Mouse (Mus musculus) frontal cortex, postnatal 10 days (tissue): ENCODE data around the gene Tnfrsf12a.

Source experiments
- DNase-seq, 2 experiments: peaks; one replicate each; pipeline ENCODE4 v3.0.0; 2022; ENCODE audit warnings: low spot score in 2 of 2, mixed read lengths in 1 of 2

Tnfrsf12a gene

DNA sequence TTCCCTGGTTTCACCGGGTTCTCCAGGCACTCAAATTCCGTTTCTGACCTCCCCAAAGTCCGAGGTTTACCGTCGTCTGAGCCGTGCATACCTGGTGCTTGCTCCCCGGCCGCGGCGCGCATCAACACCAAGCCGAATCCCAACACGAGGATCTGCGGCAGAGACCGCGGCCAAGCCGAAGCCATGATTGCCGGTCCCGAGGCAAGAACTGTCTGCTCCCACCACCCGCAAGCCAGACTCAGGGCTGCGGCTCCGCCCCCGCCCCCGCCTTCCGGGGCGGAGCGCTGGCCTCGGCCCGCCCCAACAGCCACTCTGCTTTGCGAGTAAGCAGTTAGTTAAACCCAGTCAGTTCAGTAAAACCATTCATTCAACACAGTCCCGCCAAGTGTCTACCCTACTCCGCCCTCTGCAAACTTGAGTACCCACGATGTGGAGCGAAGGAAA, at the start of gene Tnfrsf12a:
Gene Tnfrsf12a, minus strand, starts transcription at position 233 of the 444 bp plus-strand sequence.
- peak; percentile 65 to 76 for DNase-seq

GRCm38 (mm10) chr17:23726758-23727142, 49.5 kb upstream of the Tnfrsf12a start:
- peak; percentile 70 to 75 for DNase-seq

- peak; percentile 89 to 94 for DNase-seq
Measured at GRCm38 (mm10) chr17:23725999-23726757, 48.9 kb upstream of the Tnfrsf12a start, which contains the start of gene Pkmyt1. TSS of gene Pkmyt1 (plus strand) at chr17:23726336.

- no peak for DNase-seq
Measured at GRCm38 (mm10) chr17:23725477-23725876, 48.2 kb upstream of the Tnfrsf12a start.

DNA sequence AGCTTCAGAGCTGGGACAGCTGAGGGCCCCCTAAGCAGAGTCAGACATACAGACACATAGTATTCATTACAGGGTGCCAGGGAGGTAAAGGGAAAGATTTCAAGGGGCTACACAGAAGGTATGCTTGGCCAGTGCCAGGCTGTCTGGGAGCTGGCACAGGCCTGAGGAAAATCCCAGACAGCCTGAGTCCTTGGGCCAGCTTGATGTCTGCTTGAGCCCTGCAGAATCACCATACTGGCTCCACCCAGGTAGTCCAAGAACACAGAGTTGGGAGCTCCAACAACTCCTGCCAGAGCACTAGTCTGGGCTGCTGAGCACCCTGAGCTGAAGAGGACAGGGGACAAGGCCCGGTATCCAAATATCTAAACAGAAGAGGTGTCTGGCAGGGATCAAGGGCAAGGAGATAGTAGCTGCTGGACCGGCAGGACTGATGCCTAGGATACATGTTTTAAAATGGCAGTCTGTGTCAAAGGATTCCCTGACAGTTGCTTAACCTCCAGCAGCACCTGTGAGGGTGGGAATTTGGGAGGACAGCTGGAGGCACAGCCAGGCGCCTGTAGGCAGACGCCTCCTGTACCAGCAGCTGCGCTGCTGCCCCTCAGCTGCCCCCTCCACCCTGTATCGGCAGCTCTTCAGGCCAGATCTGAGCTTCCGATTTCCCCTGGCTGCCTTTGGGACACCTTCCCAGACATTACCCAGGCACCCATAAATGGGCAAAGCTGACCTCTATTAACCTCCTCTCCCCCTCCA, 45.3 kb upstream of the Tnfrsf12a start, which contains the start of gene 1520401A03Rik:
Gene 1520401A03Rik, minus strand, starts transcription at position 408 of the 750 bp plus-strand sequence.
- DNase-seq = no peak

- no peak for DNase-seq
Measured at GRCm38 (mm10) chr17:23721886-23722285, 44.6 kb upstream of the Tnfrsf12a start.

GRCm38 (mm10) chr17:23719455-23719854, 42.2 kb upstream of the Tnfrsf12a start:
- no peak for DNase-seq

GRCm38 (mm10) chr17:23717003-23717402, 39.7 kb upstream of the Tnfrsf12a start:
- DNase-seq = no peak

DNA sequence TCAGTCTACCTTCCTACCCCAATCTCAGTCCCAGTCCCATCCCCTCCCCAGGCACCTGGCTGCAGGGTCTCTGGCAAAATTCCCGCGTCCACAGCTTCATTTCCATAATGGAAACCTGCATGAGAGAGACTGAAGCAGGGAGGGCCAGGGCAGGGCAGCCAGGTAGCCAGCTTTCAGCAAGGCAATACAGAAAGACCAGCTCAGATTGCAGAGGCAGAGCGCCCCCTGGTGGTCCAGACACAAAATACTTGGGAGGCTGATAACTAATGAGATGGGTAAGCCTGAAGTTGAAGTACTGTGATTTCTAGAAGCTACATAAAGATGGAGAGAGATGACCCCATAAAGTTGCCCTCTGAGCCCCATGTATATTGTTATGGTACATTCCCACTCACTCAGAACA, 28.9 kb upstream of the Tnfrsf12a start:
- DNase-seq = peak; percentile 54 to 71

GRCm38 (mm10) chr17:23705525-23706104, 28.3 kb upstream of the Tnfrsf12a start:
- no peak for DNase-seq

GRCm38 (mm10) chr17:23704741-23705140, 27.5 kb upstream of the Tnfrsf12a start:
- no peak for DNase-seq

- no peak for DNase-seq
Measured at GRCm38 (mm10) chr17:23703301-23703700, 26.0 kb upstream of the Tnfrsf12a start.

- DNase-seq = peak; percentile 85 to 90
Measured at GRCm38 (mm10) chr17:23700079-23700478, 22.8 kb upstream of the Tnfrsf12a start.

GRCm38 (mm10) chr17:23699131-23700077, 22.1 kb upstream of the Tnfrsf12a start:
- peak in 1 of 2 experiments; percentile 39 for DNase-seq

DNA sequence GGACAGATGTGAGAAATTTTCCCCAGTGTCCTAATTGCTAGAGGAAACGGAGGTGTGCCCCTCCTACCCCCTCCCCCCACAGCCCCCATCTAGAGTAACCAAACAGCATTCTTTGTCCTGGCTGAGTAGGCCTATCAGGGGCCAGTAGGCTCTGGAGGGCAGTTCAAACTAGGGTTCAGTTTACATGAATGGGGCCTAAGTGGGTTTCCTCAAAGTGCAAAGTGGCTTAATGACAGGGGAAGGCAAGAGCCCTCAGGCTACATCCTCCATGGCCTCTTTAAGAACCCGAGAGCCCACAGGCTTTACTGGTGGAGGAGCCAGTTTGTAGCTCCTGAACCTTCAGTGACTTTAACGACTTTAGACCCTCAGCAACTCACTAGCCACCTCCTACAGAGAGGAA, 18.5 kb upstream of the Tnfrsf12a start:
- no peak for DNase-seq

- DNase-seq = no peak
Measured at GRCm38 (mm10) chr17:23694491-23694890, 17.2 kb upstream of the Tnfrsf12a start.

DNA sequence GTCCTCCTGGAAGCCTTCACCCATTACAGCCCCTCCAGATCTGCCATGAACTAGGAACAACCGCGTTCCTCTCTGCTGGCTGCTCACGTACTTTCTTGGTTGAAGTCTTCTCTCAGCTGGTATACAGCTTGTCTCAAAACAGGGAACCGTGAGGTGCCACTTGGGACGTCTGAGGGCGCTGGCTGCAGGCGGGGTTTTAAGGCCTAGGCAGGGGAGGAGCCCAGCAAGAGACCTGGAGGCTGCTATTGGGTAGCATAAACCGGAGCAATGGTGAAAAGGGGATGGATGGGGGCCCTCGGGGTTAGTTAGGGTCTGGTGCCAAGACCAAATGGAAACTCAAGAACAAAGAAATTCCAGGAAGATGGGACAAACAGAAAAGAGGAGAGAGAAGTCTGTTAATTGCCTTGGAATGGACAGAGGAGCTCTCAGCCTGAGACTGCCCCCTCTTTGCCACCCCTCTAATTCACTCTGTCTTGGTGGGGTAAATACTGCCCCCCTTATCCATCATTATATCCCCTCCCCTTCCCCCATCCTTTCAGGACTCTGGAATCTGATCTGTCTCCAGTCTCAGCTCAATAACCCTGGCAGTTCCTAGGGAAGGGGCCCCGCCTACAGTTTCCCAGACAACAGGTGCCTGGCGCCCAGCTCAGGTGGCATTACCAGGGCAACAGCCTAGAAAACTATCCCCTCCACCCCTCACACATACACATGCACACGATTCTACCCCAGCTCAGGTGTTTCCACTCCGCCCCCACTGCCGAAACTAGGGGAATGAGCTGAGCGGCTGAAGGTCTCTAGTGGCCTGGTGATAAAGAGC, 6.8 kb upstream of the Tnfrsf12a start, which contains the start of gene Cldn9:
Gene Cldn9, minus strand, starts transcription at position 171 of the 817 bp plus-strand sequence.
- DNase-seq = no peak

GRCm38 (mm10) chr17:23683226-23683625, 6.0 kb upstream of the Tnfrsf12a start:
- no peak for DNase-seq

GRCm38 (mm10) chr17:23682530-23682929, 5.3 kb upstream of the Tnfrsf12a start:
- no peak for DNase-seq

DNA sequence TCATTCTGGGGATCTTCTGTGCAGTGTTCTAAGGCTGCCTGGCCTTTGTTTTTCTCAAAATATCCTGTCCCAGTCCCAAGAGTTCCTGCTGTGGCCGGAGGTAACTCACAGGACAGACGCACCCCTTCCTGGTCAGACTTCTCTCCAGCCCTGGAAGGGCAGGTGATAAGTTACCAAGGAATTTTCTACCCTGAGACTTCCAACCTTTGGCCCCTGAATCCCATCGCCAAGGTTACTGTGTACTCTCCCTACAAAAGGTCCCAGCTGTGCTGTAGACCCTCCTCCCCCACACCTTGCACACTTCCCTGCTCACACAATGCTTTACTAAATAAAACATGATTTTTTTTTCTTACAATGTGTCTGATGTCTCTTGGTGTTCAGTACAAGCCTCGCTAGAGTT, 4.8 kb upstream of the Tnfrsf12a start:
- DNase-seq = no peak
